Mouse (Mus musculus): ENCODE data around the gene Bbs7.

The Bbs7 gene

DNA sequence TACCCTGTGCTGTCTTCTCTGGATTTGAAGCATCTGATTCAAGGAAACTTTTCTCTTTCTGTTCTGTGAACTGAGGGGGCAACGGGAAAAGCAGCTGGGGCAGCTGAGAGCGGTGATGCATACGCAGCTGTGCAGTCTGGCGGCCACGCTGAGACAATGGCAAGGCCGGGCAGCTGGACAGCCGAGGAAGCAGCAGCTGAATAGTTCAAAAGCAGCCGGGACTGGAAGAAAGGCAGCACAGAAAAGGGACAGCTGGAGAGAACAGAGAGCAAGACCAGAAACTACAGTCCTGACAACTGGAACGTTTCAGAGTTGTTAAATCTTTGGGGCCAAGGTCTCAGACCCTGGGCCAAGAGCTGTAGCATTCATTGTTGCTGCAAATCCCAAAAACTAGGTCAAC lies 61.9 kb downstream of the Bbs7 start:
- DNase-seq = no peak

DNA sequence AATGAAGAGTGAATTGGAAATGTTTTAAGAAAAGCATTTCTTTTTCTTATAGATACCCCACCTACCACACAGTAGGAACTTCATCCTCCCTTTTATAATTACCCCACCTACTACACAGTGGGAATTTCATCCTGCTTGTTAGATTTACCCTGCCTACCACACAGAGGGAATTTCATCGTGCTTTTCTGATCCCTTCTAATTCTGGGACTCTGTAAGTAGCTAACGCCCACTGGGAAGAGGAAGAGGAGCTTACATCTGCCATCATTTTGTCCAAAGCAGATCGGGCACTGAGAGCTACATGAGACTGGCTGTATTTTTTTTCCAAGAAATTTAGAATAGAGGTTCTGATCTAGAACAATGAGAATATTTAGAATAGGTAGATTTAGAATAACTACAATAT lies 68.3 kb downstream of the Bbs7 start:
- no peak for DNase-seq

DNA sequence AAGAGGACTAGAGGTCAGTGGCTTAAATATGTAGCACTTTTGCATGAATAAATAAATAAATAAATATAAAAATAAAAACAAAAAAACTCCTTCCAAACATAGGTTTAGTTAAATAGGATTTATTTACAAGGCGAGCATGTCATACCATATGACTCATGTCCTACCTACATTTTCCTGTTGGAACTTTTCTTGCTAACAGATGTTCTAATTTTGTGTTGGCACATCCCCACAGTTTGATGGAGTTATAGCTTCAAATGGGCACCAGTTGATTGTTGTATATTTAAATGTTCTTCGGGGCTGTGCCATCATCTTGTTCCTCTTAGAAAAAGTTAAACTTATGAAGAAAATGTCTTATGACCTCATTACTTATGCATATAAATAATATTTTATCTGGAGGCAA lies 71.9 kb downstream of the Bbs7 start:
- no peak for DNase-seq

DNA sequence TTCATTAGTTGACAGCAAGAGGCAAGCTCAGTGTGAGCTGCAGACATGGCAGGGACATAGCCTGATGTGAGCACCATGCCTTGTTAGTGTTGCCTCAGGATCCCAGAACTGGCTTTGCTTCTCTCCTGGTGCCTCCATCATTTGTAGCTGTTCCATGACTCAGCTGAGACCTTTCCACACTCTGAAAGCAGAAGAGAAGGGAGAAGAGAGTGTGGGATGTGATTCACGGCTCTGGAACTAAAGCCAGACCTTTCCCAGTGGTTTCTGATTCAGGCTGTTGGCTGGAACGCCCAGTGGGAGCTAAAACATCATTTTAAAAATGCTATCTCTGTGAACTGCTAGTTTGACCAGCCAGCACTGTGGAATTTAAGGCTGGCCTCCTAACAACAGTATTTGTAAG lies 72.5 kb downstream of the Bbs7 start:
- no peak for DNase-seq

DNA sequence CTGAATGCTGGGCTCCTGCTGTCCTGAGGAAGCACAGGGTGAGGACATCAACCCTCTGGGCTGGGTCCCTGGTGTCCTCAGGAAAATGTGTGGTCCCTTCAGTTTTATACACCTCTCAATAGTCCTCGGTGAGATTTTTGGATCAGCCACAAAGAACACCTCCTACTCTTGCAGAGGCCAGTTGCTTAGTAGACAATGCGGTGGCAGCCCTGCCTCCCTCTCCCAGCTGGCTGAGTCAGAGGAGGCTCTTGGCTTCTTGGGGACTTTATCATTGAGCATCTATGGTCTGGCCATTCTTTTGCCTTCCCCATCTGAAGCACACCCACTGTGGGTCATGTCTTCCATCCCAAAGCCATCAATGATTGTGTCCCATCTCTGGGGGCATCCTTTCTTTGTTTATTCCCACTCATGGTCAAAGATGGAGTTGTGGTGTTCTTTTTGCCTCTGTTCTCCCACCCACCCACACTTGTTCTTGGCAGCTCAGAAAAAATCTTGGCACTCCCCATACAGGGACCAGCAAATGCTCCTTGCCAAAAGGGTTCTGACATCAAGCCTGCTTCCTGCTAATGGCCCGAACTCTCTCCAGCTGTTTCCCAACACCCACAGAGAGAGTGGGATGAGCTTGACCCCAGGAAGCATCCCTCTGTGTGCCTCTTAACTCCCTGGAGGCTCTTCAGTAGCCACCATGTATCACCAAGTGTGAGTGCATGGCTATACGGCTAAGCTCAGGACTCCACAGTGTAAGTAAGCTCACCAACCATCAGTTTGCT lies 75.4 kb downstream of the Bbs7 start:
- DNase-seq = no peak

DNA sequence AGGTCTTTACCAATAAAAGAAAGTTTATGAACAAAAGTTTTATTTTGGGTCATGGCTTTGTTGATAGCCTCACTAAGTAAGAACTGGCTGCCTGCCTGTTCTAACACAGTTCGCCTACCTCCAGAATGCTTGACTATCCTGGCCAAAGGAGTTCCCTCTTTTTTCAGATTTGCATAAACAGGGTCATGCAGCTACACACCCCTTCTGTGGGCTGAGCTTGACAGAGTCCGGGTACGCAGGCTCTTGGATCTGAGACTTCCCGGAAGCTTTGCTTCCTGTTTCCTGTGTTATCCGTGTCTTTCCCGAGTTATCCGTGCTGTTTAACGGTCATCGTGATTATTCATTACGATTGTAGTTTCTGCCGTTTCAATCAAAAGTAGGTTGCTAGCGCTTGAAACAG lies 77.2 kb downstream of the Bbs7 start:
- DNase-seq = no peak

DNA sequence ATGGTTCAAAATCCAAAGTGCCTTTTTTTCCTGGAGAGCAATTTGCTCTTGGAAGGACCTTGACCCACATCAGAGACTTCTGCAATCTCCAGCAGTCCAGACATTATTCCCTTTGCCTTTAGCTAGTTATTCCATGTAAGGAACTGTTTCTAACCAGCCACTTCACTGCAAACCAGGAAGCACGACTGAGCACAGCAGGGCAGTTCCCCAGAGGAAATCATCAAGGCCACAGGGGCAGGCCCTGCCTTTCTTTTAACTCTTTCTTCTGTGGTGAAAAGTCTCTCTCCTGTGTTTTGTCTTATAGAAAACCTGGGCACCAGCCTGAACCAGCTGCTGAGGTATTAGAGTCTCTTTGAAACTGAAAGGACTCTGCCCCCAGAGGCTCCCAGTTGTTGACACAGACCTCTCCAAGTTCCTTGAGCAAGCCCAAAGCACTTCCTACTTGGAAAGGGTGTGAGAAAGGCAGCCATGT lies 80.0 kb downstream of the Bbs7 start:
- no peak for DNase-seq

DNA sequence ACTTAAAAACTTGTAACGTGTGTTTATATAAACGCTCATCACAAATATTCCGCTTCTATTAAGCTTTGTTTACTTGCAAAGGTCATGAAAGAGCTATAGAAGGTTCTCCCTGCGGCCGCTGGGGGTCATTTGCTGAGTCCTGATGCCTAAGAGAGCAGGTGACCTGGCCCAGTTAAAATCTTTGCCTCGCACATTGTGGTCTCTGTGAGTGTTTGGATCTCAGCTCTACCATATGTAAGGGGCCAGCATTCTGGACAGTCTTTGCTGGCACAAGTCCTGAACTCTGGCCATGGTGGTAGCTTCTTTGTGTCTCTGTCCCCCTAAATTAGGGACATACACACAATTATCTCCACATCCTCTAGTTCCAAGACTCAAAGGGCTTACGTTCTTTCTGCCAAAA lies 80.5 kb downstream of the Bbs7 start:
- DNase-seq = no peak

DNA sequence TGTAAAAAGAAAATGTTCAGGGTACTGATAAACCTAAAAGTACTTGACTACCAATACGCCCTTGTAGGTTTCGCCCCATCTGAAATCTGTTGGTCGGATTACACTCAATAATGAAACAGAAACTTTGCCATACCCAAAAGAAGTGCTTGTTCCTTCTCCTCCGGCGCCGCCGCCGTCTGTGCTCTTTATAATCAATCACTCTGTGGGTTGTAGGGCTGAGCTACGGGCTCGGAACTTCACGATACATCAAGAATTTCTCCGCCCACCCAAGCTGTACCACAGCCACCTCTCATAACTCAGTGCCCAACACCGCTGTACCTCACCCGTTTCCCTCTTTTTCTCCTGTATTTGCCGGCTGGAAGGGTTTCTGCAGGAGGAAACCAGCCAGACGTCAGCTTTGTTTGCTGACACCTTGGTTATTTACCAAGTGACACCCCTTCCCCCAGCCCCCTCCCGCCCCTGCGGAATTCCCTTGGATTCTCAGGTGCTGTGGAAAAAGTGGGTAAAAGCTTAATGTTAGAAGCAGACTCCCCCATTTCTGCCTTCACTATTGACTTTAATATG lies 81.2 kb downstream of the Bbs7 start:
- no peak for DNase-seq

DNA sequence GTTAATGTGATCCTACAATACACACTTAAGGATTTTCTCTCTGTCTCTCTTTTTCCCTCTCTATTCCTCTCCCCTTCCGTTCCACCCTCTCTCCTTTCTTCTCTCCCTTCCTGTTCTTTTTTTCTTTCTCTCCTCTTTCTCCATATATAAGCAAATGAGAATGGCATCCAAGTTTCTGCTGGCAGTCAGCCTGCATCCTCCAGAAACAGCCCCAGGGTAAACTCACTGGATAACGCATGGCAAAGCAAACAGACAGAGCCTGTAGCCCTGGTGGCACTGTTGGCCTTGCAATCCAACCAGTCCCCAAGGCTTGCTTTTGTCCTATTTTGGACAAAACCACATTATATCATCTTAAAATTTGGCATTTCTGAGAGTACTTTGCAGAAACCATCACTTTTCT lies 82.0 kb downstream of the Bbs7 start:
- no peak for DNase-seq

DNA sequence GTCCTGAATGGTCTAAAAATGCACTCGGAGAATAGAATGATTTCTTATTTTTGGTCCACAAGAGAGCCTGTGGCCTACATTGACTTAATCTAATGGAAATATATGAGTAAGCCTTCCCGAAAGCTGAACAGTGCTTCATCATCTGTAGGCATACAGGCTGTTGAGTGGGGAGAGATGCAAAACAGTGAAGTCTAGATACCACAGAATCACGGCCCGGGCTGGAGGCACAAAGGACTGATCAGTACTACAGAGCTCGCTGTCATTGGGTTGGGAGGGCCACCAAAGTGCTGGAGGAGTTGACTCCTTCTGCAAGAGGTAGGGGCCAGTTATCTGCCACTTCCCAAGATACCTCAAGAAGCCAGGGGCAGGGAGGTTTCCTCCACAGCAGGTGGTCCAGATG lies 82.5 kb downstream of the Bbs7 start:
- no peak for DNase-seq

DNA sequence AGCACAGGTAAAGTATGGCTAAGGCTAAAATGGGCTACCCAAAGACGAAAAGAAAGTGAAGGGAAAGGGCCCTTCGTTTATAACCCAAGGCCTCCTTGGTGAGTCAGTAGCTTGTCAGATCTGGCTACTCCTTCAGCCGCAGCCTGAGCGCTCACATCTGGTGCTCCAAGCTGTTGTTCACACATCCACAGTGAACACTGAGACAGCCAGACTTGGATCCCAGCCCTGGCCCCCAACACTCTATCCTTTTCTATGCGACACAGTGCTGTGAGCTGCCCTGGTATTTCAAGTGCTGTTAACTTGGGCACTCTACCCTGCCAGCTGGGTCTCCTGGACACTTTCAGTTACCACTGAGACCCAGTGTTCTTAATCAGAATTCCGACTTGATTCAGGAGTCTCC lies 82.9 kb downstream of the Bbs7 start:
- no peak for DNase-seq

DNA sequence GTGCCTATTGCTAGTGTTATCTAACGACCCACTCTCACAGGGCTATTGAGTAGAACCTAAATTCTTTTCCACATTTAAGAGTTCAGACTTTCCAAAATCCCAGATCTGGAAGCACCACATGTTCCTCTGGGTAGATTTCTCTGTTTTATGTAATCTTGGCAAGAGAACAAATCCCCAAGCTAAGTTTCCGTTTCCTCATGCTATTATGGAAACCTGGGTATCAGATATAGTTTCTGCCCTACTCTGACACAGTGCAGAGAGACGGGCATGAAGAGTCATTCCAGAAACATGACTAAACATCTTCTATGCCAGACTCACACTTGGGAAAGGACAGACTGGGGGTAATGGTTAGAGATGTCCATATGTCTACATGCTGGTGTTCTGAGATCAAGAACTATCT lies 88.8 kb downstream of the Bbs7 start:
- no peak for DNase-seq
